Comparison of ENCODE assay signal across 29 mouse cellular contexts in the genomic region with DNA sequence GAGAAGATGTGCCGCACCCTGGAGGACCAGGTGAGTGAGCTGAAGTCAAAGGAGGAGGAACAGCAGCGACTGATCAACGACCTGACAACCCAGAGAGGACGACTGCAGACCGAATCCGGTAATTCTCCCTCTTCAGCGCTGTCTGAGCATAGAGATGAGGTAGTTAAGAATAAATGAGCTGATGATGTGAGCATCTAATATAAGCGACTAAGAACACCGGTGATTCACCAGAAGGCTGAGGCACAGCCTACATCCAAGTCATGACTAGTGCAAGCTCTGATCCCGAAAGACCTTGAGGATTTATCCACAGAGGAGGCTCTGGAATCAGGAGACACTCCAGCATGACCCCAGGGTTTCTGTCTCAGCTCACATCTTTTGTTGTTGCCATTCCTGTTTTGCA. TPM values are rescaled to one million over a fixed set of nuclear protein-coding genes. Genes with fewer than 3 reads are reported as not detected.
DNase-seq lines count a peak whose midpoint lies in the region; ATAC-seq and TF ChIP-seq lines count a peak whose summit lies in the region.
"Had no signal": no experiment of that assay in that cellular context is flagged by ENCODE, and none has a peak within 500 bp of the region (broad histone marks: within the 10 kb centered on the region; RNA-seq: fewer than 3 reads in every experiment).

No protein-coding gene starts in this region.

- peak overlapping the region; percentile 36 for H3K27ac ChIP-seq in left cerebral cortex, adult 2 months
- H3K27ac ChIP-seq: embryonic facial prominence, embryonic 12.5 days; embryonic facial prominence, embryonic 15.5 days; heart, embryonic 15.5 days; hindbrain, embryonic 10.5 days; hindbrain, embryonic 13.5 days; intestine, embryonic 15.5 days had no signal

- intact Hi-C loops in left cerebral cortex, adult 2 months (cut with DNase I), result no loop called here
- intact Hi-C loops in left cerebral cortex, postnatal 36 days (cut with DNase I), result no loop called here

- H3K4me3 ChIP-seq in left cerebral cortex, adult 2 months, result no peak overlapping the region
- H3K4me3 ChIP-seq: embryonic facial prominence, embryonic 12.5 days; embryonic facial prominence, embryonic 15.5 days; heart, embryonic 12.5 days; heart, embryonic 15.5 days; hindbrain, embryonic 10.5 days; hindbrain, embryonic 13.5 days; intestine, embryonic 15.5 days had no signal

- no peak for TF ChIP-seq CTCF in left cerebral cortex, adult 2 months (IDR thresholded peaks at IDR 0.05)

- ATAC-seq in frontal cortex, adult (ENCODE audit: low TSS enrichment), result peak; percentile 88
- ATAC-seq: forebrain, embryonic 14.5 days; forebrain, postnatal 0 days; hindbrain, embryonic 16.5 days; intestine, embryonic 15.5 days; Patski had no signal

- DNase-seq in frontal cortex, postnatal 10 days (ENCODE audit: low spot score in 2 of 2), result no peak
- no peak for DNase-seq in left cerebral cortex, adult 2 months (ENCODE audit: extremely low spot score in 1 of 2, low spot score in 2 of 2)
- DNase-seq in left cerebral cortex, postnatal 36 days (ENCODE audit: low spot score in 2 of 2), result no peak
- DNase-seq in 3T3-L1 (ENCODE audit: low read depth, low spot score), result peak; percentile 15
- no peak for DNase-seq in layer of hippocampus, adult 8-10 months (ENCODE audit: low spot score in 2 of 2)
- DNase-seq: adrenal gland, adult 2 months; adrenal gland, postnatal 14 days; B cell, adult 2 months; cerebellum, adult 18-20 months; cerebellum, adult 9-10 months; cerebellum, postnatal 14 days; forebrain, postnatal 0 days; gastrocnemius, postnatal 10 days; gastrocnemius, postnatal 36 days; heart, postnatal 10 days; heart, postnatal 36 days had no signal

RNA-seq across cellular contexts. Expression of a gene that starts 9.5 kb away (rescaled TPM):
- total RNA-seq in left cerebral cortex, adult 2 months (2021), result under 1 TPM; 0.21 to 0.25 TPM
- total RNA-seq in left cerebral cortex, postnatal 36 days (2021), result under 1 TPM; 0.32 to 0.54 TPM
- total RNA-seq in layer of hippocampus, adult 8-10 months (2022), result under 1 TPM; 0.08 to 0.37 (median 0.16) TPM
- total RNA-seq: G1E; granulocyte monocyte progenitor cell, adult 5-6 weeks; heart, postnatal 36 days had no signal

RNA-seq across cellular contexts. Expression of a gene that starts 19.5 kb away (rescaled TPM):
- under 1 TPM; 0.43 to 0.61 TPM for total RNA-seq in left cerebral cortex, adult 2 months (2021)
- total RNA-seq in left cerebral cortex, postnatal 36 days (2021), result under 1 TPM; 0.63 to 0.69 TPM
- under 1 TPM; 0.19 to 0.61 (median 0.29) TPM for total RNA-seq in layer of hippocampus, adult 8-10 months (2022)
- total RNA-seq: adrenal gland, adult 2 months; adrenal gland, postnatal 14 days; granulocyte monocyte progenitor cell, adult 5-6 weeks; heart, postnatal 10 days; heart, postnatal 36 days had no signal

RNA-seq across cellular contexts. Expression of a gene that starts 47.5 kb away (rescaled TPM):
- under 1 TPM; 0.18 to 0.26 TPM for total RNA-seq in left cerebral cortex, adult 2 months (2021)
- total RNA-seq in left cerebral cortex, postnatal 36 days (2021), result under 1 TPM; 0.11 to 0.35 TPM
- 1 to 10 TPM in 1 of 4 experiments, under 1 TPM in 3; 0.08 to 3.0 (median 0.15) TPM for total RNA-seq in layer of hippocampus, adult 8-10 months (2022)
- total RNA-seq: adrenal gland, adult 2 months; G1E; granulocyte monocyte progenitor cell, adult 5-6 weeks; heart, postnatal 10 days had no signal
